Mouse (Mus musculus): ENCODE data around the gene Layn. TPM values are rescaled to one million over a fixed set of nuclear protein-coding genes. Genes with fewer than 3 reads are reported as not detected.

Gene Layn
- total and polyA plus RNA-seq, 2 experiments from 2014 or later = 3.2 to 3.8 TPM

GRCm38 (mm10) chr9:51019670-51020069, 57.2 kb downstream of the Layn start:
- WGBS = 73% methylated on average over 7 of the region's 7 CpGs
- Histone ChIP-seq H3K9ac (no peak overlapping the region), H3K36me3 (ENCODE audit: insufficient read depth) (no peaks in the 10 kb centered on the region), H3K4me1 (ENCODE audit: insufficient read depth) (no peaks in the 10 kb centered on the region), H3K4me3 (ENCODE audit: low read depth, low read length) (no peak overlapping the region), H3K27ac (ENCODE audit: low read depth, low read length) (no peak overlapping the region), H3K27me3 (ENCODE audit: insufficient read depth, low read length) (no peaks in the 10 kb centered on the region), H3K9me3 (ENCODE audit: low read length) (no peaks in the 10 kb centered on the region), H3K4me2 (ENCODE audit: low read depth) (no peak overlapping the region)
- no peak for TF ChIP-seq CTCF (IDR thresholded peaks at IDR 0.05; ENCODE audit: low read depth)
- ATAC-seq (no peak), DNase-seq (no peak)

- DNase-seq (no peak), ATAC-seq (no peak)
- Histone ChIP-seq H3K4me2 (ENCODE audit: low read depth) (no peak overlapping the region), H3K9me3 (ENCODE audit: low read length) (no peaks in the 10 kb centered on the region), H3K36me3 (ENCODE audit: insufficient read depth) (no peaks in the 10 kb centered on the region), H3K9ac (no peak overlapping the region), H3K4me3 (ENCODE audit: low read depth, low read length) (no peak overlapping the region), H3K27ac (ENCODE audit: low read depth, low read length) (no peak overlapping the region), H3K27me3 (ENCODE audit: insufficient read depth, low read length) (no peaks in the 10 kb centered on the region), H3K4me1 (ENCODE audit: insufficient read depth) (no peaks in the 10 kb centered on the region)
- TF ChIP-seq CTCF (IDR thresholded peaks at IDR 0.05; ENCODE audit: low read depth) = no peak
- 72% methylated on average over 4 of the region's 4 CpGs for WGBS
These were observed 61.2 kb downstream of the Layn start for GRCm38 (mm10) chr9:51015732-51016131.

- WGBS = 78% methylated on average over 1 of the region's 1 CpGs
- DNase-seq (no peak), ATAC-seq (no peak)
- H3K27ac ChIP-seq (ENCODE audit: low read depth, low read length) = no peak overlapping the region
- H3K9ac ChIP-seq = no peak overlapping the region
- peaks cover 3% of the 10 kb centered on the region; the same call in 1 of the 2 replicates for H3K4me1 ChIP-seq (ENCODE audit: insufficient read depth)
- no peak overlapping the region for H3K4me3 ChIP-seq (ENCODE audit: low read depth, low read length)
- H3K4me2 ChIP-seq (ENCODE audit: low read depth) = no peak overlapping the region
- no peaks in the 10 kb centered on the region for H3K27me3 ChIP-seq (ENCODE audit: insufficient read depth, low read length)
- H3K36me3 ChIP-seq (ENCODE audit: insufficient read depth) = no peaks in the 10 kb centered on the region
- no peaks in the 10 kb centered on the region for H3K9me3 ChIP-seq (ENCODE audit: low read length)
- TF ChIP-seq CTCF (IDR thresholded peaks at IDR 0.05; ENCODE audit: low read depth) = no peak
These were observed 63.2 kb downstream of the Layn start for GRCm38 (mm10) chr9:51013644-51014043.

GRCm38 (mm10) chr9:51009656-51009950, 67.3 kb downstream of the Layn start:
- Histone ChIP-seq H3K36me3 (ENCODE audit: insufficient read depth) (no peaks in the 10 kb centered on the region), H3K4me1 (ENCODE audit: insufficient read depth) (peaks cover 3% of the 10 kb centered on the region; the same call in 1 of the 2 replicates)
- no peak for DNase-seq

GRCm38 (mm10) chr9:51008841-51009655, 67.8 kb downstream of the Layn start, which contains the start of gene Sik2:
Sik2 (minus strand) TSS chr9:51009073.
- H3K9ac ChIP-seq = peak within 1 kb of the TSS; percentile 94
- ATAC-seq (peak; percentile 97), DNase-seq (peak; percentile 94)
- peak within 1 kb of the TSS; percentile 80 for H3K27ac ChIP-seq (ENCODE audit: low read depth, low read length)
- 0% methylated on average over 47 of the region's 85 CpGs for WGBS
- H3K4me2 ChIP-seq (ENCODE audit: low read depth) = peak within 1 kb of the TSS; percentile 81
- H3K9me3 ChIP-seq (ENCODE audit: low read length) = no peaks in the 10 kb centered on the region
- H3K27me3 ChIP-seq (ENCODE audit: insufficient read depth, low read length) = no peaks in the 10 kb centered on the region
- H3K36me3 ChIP-seq (ENCODE audit: insufficient read depth) = no peaks in the 10 kb centered on the region
- H3K4me1 ChIP-seq (ENCODE audit: insufficient read depth) = peaks cover 3% of the 10 kb centered on the region; the same call in 1 of the 2 replicates
- peak within 1 kb of the TSS; percentile 96 for H3K4me3 ChIP-seq (ENCODE audit: low read depth, low read length)
- TF ChIP-seq CTCF (IDR thresholded peaks at IDR 0.05; ENCODE audit: low read depth) = peak; percentile 93

More at GRCm38 (mm10) chr9:51009656-51009950, 67.3 kb downstream of the Layn start:
- TF ChIP-seq CTCF (IDR thresholded peaks at IDR 0.05; ENCODE audit: low read depth) = no peak
- H3K27ac ChIP-seq (ENCODE audit: low read depth, low read length) = no peak overlapping the region
- under 1% methylated on average over 6 of the region's 6 CpGs for WGBS
- H3K9me3 ChIP-seq (ENCODE audit: low read length) = no peaks in the 10 kb centered on the region
- ATAC-seq = no peak
- H3K9ac ChIP-seq = peak overlapping the region; percentile 94
- H3K27me3 ChIP-seq (ENCODE audit: insufficient read depth, low read length) = no peaks in the 10 kb centered on the region
- H3K4me3 ChIP-seq (ENCODE audit: low read depth, low read length) = peak overlapping the region; percentile 96
- peak overlapping the region; percentile 81 for H3K4me2 ChIP-seq (ENCODE audit: low read depth)

- Histone ChIP-seq H3K9ac (peak overlapping the region; percentile 94), H3K27me3 (ENCODE audit: insufficient read depth, low read length) (no peaks in the 10 kb centered on the region), H3K4me1 (ENCODE audit: insufficient read depth) (peaks cover 3% of the 10 kb centered on the region; the same call in 1 of the 2 replicates), H3K4me3 (ENCODE audit: low read depth, low read length) (peak overlapping the region; percentile 96), H3K4me2 (ENCODE audit: low read depth) (peak overlapping the region; percentile 81), H3K9me3 (ENCODE audit: low read length) (no peaks in the 10 kb centered on the region), H3K27ac (ENCODE audit: low read depth, low read length) (peak overlapping the region; percentile 80), H3K36me3 (ENCODE audit: insufficient read depth) (no peaks in the 10 kb centered on the region)
- DNase-seq (peak; percentile 38), ATAC-seq (peak; percentile 39)
- no peak for TF ChIP-seq CTCF (IDR thresholded peaks at IDR 0.05; ENCODE audit: low read depth)
- WGBS = 4% methylated on average over 65 of the region's 65 CpGs
These were observed 68.6 kb downstream of the Layn start for GRCm38 (mm10) chr9:51008068-51008840.

- Histone ChIP-seq H3K9ac (peak overlapping the region; percentile 94), H3K27me3 (ENCODE audit: insufficient read depth, low read length) (no peaks in the 10 kb centered on the region)
- WGBS = 8% methylated on average over 10 of the region's 10 CpGs
These were observed 69.2 kb downstream of the Layn start for GRCm38 (mm10) chr9:51007726-51008067.

More at GRCm38 (mm10) chr9:51007726-51008067, 69.2 kb downstream of the Layn start:
- Histone ChIP-seq H3K4me1 (ENCODE audit: insufficient read depth) (peaks cover 3% of the 10 kb centered on the region; the same call in 1 of the 2 replicates), H3K36me3 (ENCODE audit: insufficient read depth) (no peaks in the 10 kb centered on the region), H3K4me3 (ENCODE audit: low read depth, low read length) (peak overlapping the region; percentile 96), H3K27ac (ENCODE audit: low read depth, low read length) (peak overlapping the region; percentile 80), H3K9me3 (ENCODE audit: low read length) (no peaks in the 10 kb centered on the region), H3K4me2 (ENCODE audit: low read depth) (peak overlapping the region; percentile 81)
- TF ChIP-seq CTCF (IDR thresholded peaks at IDR 0.05; ENCODE audit: low read depth) = no peak
- ATAC-seq (no peak), DNase-seq (peak; percentile 2)

Data from forebrain, postnatal 0 days (tissue).